Mouse (Mus musculus) c-Kit-positive CD71-positive TER-119-negative erythroid progenitor cells, embryonic 14.5 days (primary cell): ENCODE measurements around the gene Olfr10.
"Not testable (repeated sequence)": the region's sequence is repeated elsewhere in the genome, so short reads cannot be mapped to it uniquely, and the experiment has no call there.

ENCODE experiments used
- DNase-seq: peaks from one replicate; pipeline ENCODE4 v3.0.0-alpha.2; 2013; ENCODE audit warnings: low read depth

Gene Olfr10

GRCm38 (mm10) chr11:49304441-49304840 is at the start of gene Olfr10:
Gene Olfr10, plus strand, starts transcription at chr11:49304741.
- DNase-seq, result no peak

GRCm38 (mm10) chr11:49259296-49259695 is 45.2 kb upstream of the Olfr10 start:
- no peak for DNase-seq

GRCm38 (mm10) chr11:49259829-49260228 is 44.7 kb upstream of the Olfr10 start:
- DNase-seq, result no peak

GRCm38 (mm10) chr11:49260598-49261312 is 43.8 kb upstream of the Olfr10 start:
- no peak for DNase-seq

GRCm38 (mm10) chr11:49261313-49261855 is 43.2 kb upstream of the Olfr10 start:
- no peak for DNase-seq

- DNase-seq, result no peak
These were observed 42.3 kb upstream of the Olfr10 start for GRCm38 (mm10) chr11:49262286-49262685.

GRCm38 (mm10) chr11:49263149-49263548 is 41.4 kb upstream of the Olfr10 start:
- DNase-seq, result no peak

- no peak for DNase-seq
These were observed 40.5 kb upstream of the Olfr10 start for GRCm38 (mm10) chr11:49264081-49264480.

- no peak for DNase-seq
These were observed 39.9 kb upstream of the Olfr10 start for GRCm38 (mm10) chr11:49264622-49265021.

- no peak for DNase-seq
These were observed 39.4 kb upstream of the Olfr10 start for GRCm38 (mm10) chr11:49265101-49265500.

GRCm38 (mm10) chr11:49266671-49267070 is 37.9 kb upstream of the Olfr10 start:
- no peak for DNase-seq

GRCm38 (mm10) chr11:49267316-49267715 is 37.2 kb upstream of the Olfr10 start:
- no peak for DNase-seq

- DNase-seq, result no peak
These were observed 36.5 kb upstream of the Olfr10 start for GRCm38 (mm10) chr11:49267970-49268579.

GRCm38 (mm10) chr11:49269761-49270160 is 34.8 kb upstream of the Olfr10 start:
- no peak for DNase-seq

GRCm38 (mm10) chr11:49270368-49270767 is 34.2 kb upstream of the Olfr10 start:
- DNase-seq, result no peak

- peak; percentile 42 for DNase-seq
These were observed 33.2 kb upstream of the Olfr10 start for GRCm38 (mm10) chr11:49271334-49271733.

- no peak for DNase-seq
These were observed 30.6 kb upstream of the Olfr10 start for GRCm38 (mm10) chr11:49273834-49274519.

- DNase-seq, result no peak
These were observed 26.3 kb upstream of the Olfr10 start, which contains the start of gene Olfr1393 for GRCm38 (mm10) chr11:49278222-49278621. Gene Olfr1393, plus strand, starts transcription at chr11:49278304.

- DNase-seq, result not testable (repeated sequence)
These were observed 19.6 kb upstream of the Olfr10 start, which contains the start of gene Olfr1392 for GRCm38 (mm10) chr11:49284982-49285381. Gene Olfr1392, plus strand, starts transcription at chr11:49285282.

GRCm38 (mm10) chr11:49287251-49287650 is 17.3 kb upstream of the Olfr10 start:
- DNase-seq, result no peak

- no peak for DNase-seq
These were observed 11.8 kb upstream of the Olfr10 start for GRCm38 (mm10) chr11:49292777-49293176.

GRCm38 (mm10) chr11:49308547-49308946 is 4.0 kb downstream of the Olfr10 start:
- not testable (repeated sequence) for DNase-seq

GRCm38 (mm10) chr11:49322442-49322841 is 17.9 kb downstream of the Olfr10 start, which contains the start of gene Olfr1391:
Gene Olfr1391, plus strand, starts transcription at chr11:49322742.
- no peak for DNase-seq
